Mouse (Mus musculus) adrenal gland (tissue): ENCODE measurements around the gene Bcl9.

Experiments
- intact Hi-C: fragments of 180-260 bp; cut with DNase I; formaldehyde crosslinking; loops from one replicate; pipeline ENCODE4 v1.15.1; 2025

Gene Bcl9

DNA sequence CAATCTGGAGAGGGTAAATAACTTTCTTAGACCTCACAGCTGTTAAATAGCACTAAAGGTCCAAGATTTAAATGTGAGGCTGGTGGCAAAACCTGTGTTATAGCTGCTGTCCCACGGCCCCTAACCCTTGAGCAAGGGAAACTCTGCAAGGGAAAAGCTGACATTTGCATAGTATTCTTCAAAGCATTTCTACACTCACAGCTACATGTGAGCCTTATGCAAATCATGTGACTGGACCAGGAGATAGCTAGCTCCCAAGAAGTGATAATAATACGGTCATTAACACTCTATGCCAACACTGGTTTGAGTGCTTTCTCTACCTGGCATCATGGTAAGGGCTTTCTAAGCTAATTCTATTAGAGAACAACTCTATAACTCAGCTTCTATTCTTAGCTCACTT, 60.3 kb downstream of the Bcl9 start:
- intact Hi-C loops: no loop called here

DNA sequence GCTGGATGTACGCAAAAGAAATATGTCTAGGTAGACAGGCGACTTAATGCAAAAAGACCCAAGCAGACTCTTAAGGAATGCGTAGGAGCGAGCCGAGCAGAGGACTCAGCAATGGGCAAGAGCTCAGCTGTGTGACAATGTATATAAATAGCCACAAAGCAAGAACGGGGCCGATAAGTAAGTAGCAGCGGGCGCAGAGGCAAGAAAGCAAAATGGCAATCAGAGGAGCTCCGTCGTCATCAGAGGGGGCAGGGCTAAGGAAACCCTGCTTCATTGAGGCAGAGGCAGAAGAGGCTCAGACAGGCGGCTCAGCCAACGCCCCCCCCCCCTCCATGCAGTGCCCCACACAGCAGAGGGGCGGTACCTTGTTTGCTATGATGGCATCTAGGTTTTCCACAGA, 62.9 kb downstream of the Bcl9 start:
- intact Hi-C loops: no loop called here

DNA sequence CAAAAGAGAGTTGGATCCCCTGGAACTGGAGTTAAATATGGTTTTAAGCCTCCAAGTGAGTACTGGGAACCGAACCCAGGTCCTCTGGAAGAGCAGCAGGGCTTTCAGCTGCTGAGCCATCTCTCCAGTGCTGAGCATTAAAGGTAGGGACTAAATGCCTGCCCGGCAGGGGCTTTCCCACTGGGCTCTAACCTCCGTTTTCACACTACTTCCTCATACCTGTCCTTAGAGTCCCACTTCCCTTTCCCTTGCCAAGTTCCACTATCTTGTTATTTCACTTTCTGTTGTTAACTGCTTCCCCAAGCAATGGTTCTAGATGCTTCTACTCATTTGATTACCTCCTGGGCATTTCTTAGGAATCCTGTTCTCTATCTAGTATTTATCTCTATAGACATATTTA, 65.4 kb downstream of the Bcl9 start:
- intact Hi-C loops: no loop called here

DNA sequence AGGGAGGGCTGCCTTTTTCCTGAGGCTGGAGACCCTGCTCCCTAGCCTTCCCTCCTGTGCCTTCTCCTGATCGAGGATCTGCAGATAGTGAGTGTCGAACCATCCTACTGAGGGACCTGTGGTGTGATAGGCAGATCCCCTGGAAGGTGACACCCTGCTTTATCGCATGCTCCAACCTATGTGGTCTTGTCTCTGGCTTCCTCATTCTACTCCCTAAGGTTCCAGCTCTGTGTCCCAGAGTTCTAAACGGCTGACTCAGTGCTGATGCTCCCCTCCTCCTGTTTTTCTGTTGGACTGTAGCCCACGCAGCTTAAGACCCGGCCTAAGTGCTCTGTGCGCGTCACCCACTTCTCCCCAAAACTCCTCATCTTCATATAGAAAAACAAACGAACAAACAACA, 65.9 kb downstream of the Bcl9 start:
- intact Hi-C loops: no loop called here

DNA sequence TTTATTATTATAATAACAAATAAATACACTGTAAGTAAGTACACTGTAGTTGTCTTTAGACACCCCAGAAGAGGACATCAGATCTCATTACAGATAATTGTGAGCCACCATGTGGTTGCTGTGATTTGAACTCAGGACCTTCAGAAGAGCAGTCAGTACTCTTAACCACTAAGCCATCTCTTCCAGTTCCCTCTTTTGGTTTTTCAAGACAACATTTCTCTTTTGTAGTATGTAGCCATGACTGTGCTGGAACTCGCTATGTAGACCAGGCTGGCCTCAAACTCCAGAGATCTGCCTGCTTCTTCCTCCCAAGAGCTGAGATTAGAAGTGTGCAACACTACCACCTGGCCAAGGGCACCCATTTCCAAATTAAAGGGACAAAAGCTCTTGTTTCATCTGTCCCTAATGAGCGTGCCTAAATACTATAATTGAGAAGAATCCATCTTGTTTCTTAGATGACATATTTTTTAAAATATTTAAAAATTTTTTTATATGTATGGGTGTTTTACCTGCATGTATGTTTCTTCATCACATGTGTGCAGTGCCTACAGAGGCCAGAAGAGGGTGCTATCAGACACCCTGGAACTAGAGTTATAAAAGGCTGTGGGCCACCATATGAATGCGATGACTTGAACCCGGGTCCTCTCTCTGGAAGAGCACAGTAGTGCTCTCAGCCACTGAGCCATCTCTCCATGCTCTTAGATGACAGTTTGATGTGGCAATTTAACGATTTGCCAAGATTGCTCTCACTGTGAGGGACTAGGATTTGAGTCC, 66.9 kb downstream of the Bcl9 start:
- intact Hi-C loops: no loop called here

DNA sequence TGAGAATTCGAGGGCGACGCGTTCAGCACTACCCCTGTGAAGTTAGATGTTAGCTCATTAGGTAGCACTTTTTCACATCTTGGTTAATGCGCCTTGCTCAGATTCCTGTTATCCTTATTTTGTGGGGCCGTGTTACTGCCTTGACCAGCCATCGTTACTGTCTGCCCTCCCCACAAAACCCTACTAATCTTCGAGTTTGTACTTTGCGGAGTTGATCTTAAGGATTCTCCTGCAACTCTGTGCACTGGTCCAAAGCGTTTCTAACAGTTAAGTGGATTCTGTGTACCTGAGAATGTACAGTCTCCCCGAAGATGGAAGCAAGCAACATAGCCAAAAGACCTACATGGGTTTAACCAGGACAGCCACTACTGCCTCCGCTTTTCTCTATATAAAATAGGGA, 69.3 kb downstream of the Bcl9 start:
- intact Hi-C loops: no loop called here

DNA sequence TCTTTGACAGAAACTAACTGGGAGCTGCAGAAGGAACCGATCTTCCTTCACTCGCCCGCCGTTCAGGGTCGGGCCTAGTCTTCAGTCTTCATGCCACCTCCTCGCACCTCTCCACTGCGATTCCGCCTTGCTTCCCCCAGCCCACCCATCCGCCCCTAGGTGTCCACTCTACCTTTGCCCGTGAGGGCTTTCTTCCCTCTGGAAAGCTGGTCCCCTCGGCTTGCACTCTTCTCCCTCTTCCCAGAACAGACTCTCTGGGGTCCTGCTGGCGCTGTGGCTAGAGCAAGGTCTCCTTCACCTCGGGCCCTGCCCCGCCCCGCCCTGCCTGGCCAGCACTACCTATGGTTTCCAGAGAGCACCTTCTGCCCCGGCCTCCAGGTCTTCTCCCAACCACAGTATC, 69.7 kb downstream of the Bcl9 start:
- intact Hi-C loops: no loop called here

DNA sequence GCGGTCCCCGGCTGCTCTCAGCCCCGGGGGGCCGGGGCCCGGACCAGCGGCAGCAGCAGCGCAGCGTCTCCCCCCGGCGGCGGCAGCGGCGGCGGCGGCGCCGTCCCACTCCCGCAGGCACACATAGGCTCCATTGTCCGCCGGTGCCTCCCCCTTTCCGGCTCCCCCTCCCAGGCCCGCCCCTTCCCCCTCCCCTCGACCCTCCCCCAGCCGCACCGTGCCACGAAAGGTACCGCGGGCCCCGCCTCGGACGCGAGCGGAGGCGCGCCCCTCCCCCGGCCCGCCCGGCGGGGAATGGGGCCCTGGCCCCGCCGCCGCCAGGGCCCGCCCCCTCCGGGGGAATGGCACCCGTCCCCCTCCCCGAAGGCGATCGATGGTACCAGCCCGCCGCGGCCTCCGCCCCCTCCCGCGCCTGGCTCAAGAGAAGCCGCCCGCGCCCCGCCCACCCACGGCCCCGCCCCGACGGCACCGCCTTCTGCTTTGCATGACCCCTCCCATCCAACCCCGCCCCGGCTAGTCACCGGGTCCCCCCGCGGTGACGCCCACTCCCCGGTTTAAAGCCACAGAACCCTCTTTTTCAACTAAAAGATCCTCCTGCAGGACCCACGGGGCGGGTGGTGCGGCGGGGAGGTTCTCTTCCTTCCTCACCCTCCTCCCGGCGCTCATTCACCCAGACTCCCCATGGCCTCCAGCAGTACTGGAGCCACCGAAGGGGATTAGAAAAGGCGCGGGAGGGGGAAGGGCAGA, 70.3 kb downstream of the Bcl9 start:
- intact Hi-C loops: loop anchor here (2.0 kb wide), 1 partner anchor 69 kb away; the partner anchor contains the start of gene Bcl9

DNA sequence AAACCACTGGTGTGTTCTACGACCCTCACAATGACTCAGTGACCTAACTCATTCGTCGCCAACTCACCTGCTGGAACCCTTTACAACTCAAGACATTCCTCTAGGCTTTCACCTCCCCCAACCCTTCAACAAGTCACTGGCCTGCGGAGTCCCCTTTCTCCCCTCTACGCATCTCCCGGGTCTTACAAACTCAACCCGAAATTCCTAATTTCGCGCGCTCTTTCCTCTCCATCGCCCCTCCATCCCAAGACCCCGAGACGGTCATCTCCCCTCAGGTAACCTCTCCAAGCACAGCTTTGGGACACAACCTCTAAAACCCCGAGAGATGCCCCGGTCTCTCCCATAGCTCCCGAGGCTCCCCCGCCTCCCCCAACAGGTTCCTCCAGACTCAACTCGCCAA, 71.0 kb downstream of the Bcl9 start:
- intact Hi-C loops: loop anchor here (2.0 kb wide), 1 partner anchor 70 kb away; the partner anchor contains the start of gene Bcl9

DNA sequence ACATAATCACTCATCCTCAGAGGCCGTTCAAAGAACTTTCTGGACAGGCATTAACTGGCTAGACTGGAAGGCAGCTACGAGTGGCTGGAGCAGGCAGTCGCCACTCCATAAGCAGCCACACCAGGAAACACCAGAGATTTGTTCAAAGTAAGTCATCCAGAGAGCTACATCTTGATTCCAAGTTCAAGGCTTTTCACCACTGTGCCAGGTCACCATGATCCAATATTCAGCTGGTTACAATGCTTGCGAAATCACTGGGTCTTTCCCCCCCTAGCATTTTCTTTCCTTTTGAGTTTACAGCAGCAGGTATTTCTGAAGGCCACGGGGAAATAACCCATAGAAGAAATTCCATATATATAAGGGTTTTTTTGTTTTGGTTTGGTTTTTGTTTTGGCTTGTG, 72.5 kb downstream of the Bcl9 start:
- intact Hi-C loops: no loop called here

DNA sequence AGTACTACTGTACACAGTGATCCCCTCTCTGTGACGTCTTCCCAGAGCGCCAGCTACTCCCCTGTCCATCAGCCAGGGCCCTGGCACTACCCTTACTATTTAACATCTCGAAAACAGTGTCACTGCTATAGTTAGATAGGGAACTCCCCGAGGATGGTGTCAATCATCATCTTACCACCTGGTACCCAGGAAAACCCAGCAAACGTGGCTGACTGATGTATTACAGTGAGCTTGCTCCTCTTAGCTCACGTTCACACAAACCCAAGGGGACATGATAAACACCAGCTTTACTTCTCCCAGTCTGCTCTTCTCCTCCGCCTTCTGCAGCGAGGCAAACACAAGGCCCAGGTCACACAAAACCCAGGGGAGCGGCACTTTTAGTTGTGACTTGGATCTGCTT, 74.5 kb downstream of the Bcl9 start:
- intact Hi-C loops: no loop called here

DNA sequence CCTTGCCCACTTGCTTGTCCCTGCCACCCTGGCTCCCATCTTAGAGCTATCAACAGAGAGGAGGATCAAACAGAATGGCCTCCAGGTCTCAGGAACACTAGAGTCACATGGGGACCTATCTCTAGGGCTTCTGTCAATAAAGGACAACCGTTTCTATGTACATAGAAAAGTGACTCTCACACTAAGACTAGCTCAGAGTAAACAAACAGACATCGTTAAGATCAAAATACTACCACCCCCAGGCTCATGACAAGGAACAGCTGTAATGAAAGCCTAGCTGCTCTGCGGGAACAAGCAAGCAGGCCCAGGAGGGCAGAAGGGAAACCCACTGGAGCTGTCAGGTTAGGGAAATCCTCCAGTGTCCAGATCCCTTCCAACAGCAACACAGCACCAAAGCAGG, 82.2 kb downstream of the Bcl9 start:
- intact Hi-C loops: no loop called here

DNA sequence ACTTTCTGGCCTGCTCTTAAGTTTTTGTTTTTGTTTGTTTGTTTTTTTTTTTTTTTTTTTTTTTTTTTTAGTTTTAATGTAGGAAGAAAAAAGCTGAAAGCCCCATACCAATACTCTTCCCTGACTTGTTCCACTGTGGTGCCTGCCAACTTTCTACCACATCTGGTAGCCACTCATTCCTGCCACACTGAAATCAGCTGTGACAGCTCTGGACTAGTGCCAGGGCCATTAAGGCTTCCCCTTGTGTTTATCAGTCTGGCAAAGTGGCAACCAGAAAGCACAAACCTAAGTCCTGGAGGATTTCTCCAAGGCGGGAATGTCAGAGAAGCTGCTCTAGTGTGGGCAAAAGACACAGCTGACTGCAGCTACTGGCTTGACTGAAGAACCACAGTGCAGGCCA, 83.3 kb downstream of the Bcl9 start:
- intact Hi-C loops: no loop called here

DNA sequence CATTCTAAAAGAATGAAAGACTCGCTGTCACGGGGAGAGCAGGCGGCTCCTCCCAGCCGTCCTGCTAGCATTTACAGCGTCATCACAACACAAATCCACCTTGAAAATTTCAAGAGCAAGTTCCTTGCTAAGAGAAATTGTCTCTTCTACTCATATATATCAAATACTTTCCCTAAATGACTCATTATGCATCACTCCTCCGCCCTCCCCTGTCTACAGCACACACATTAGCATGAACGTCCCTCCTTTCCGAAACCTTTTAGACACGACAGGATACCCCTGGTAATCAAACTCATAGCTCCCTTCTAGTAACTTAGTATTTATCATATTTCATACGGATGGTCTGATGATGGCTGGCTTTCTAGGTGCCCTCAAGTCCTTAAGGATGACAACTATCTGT, 83.8 kb downstream of the Bcl9 start:
- intact Hi-C loops: no loop called here

DNA sequence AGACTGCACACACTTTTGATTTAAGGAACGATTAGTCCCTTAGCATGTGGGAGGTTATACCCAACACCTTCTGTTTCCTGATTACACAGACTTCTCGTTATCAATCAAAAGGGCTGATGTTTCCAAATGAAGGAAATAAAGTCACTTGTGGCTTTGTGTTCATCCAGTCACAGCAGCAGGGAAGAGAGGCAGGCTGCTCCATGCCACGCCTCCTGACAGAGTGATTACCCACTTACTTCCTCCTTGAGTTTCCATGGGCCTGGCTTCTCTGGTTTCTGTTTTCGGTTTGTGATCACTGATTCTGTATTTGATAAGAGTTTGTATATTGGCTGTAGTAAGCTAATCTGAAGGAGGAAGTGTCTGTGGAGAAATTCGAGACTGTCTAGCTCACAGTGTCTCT, 86.5 kb downstream of the Bcl9 start:
- intact Hi-C loops: no loop called here

DNA sequence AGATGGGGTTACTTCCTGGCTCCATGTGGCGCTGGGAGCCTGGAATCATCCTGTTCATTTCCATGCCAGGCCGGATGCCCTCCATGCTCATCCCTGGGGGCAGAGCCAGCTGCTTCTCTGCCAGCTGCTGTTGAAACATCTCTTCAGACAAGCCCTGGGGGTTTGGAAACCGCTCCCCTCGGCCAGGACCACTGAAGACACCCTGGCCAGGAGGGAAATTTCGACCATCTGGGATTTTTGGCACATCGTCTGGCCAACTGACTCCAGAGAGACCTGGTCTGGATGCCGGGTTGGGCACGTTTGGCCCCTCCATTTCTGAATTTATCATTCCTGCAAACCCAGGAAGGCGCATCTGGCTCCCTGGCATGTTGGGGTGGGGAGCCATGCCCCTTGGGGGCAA, 88.4 kb downstream of the Bcl9 start:
- intact Hi-C loops: no loop called here

DNA sequence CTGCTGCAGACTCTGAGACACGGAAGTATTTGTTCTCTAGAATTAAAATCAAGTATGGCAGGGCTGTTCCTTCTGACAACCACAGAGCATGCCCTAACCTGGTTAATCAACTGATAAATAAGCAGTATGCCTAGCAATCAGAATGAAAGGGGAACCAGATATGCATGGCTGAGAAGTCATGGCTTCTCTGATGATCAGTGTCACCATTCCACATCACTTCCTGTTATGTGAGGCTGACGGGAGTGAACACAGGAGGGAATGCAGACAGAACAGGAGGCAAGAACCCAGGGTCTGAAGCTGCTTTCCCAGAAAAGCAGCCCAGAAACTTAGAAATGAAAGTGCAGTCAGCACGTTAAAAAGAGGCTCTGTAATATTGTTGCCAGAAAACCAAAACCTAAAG, 91.2 kb downstream of the Bcl9 start:
- intact Hi-C loops: no loop called here

DNA sequence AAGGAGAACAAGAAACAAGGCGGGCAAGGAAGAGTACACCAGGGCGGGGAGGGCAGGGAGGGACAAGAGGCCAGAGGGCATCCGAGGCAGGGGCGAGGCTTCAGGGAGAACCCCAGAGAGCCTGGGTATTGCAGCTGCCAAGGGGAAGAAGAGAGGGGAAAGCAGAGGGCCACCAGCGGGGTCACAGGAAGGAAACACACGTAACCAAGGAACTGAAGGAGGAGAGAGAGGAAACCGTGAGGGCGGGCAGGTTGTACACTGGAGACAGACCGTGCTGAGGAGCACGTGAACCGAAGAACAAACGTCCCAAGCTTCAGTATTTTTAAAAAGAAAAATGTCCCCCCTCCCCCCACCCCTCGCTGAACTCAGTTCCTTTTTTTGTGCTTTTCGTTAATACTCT, 93.8 kb downstream of the Bcl9 start:
- intact Hi-C loops: no loop called here

DNA sequence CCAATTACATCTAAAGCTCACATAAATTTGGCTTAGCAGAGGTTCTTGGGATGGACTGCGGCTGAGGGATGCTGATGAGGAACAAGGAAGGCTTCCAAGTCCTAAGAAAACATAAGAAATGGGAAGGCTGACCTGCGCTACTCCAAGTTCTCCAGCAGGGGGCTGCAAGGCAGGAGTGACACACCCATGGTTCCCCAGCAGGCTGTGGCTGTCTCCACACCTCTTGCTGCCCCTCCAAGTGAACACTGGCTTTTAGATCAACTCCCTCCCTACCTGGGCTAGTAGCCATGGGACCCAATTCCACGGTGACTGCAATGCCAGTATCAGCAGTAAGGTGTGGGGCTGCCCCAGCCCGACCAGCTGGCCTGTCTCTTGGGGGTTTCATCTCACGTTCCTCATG, 95.8 kb downstream of the Bcl9 start:
- intact Hi-C loops: loop anchor here (1.0 kb wide), 1 partner anchor 137 kb away; no protein-coding TSS in a partner anchor

DNA sequence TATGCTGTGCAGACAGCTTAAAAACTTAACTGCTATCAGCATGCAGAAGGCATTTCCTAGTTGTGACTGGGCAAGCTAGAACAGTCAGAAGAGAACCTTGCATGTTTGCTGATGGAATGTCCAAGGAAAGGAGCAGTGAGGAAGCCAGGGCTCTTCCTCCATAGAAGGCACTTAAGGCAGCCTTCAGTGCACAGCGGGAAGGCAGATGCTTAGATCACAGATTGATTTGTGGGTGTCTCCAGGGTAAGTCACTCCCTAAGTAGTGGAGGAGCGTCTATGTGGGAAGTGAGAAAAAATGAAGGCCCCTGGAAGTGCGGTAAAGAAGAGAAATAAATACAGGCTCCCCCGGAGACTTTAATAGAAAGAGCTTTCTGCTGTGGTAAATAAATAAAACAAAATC, 98.5 kb downstream of the Bcl9 start:
- intact Hi-C loops: no loop called here

DNA sequence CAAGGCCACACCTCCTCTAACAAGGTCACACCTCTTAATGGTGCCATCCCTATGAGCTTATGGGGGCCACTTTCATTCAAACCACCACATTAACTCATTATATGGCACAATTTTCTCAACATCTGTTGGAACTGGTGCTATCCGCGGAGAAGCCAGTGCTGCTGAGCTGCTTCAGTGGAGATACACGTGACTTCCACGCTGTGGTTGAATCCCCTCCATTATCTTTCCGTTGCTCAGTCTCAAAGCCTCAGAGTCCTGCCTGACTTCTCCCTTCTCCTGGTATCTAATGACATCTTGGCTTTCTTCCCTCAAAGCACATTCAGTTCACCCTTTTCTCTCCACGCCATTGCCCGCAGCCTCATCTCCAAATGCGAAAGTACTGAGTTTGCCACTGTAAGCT, 101.1 kb downstream of the Bcl9 start:
- intact Hi-C loops: no loop called here

DNA sequence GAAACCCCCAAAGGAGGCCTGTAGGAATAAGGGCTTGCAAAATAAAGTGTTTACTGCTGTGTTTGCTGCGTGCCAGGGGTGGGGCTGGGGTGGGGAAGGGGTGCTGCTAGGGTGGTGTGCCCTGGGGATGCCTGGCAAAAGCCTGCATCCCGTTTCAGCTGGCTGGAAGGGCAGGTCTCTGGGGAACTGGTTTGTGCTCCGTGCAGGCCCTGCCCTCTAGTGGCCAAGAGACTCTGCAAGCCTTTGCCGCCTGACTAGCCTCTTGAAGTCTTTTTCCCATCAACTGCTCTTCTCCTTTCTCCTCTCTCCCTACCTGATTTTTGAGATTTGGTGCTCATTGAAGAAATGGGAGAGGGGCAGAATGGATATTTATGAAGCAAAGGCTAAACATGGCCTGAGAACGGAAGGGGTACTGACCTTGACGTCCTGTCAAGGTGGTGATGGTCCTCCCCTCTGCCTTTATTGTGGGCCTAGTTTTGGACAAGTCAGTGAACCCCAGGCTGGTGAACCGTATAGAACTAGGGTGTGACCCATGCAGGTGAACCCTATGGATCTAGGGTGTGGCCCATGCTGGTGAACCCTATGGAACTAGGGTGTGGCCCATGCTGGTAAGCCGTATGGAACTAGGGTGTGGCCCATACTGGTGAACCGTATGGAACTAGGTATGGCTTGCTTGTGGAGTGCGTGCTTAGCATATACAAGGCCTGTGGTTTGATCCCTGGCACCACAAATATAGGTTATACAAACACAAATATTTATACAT, 112.4 kb downstream of the Bcl9 start:
- intact Hi-C loops: loop anchor here (1.0 to 5.0 kb wide), 3 partner anchors 98 to 247 kb away; no protein-coding TSS in a partner anchor
